Mouse (Mus musculus) gastrocnemius, postnatal 36 days (tissue): Measurements from ENCODE around the gene Slc35c1. TPM values are rescaled to one million over a fixed set of nuclear protein-coding genes. Genes with fewer than 3 reads are reported as not detected.

Source experiments
- DNase-seq, 2 experiments: peaks; one replicate each; pipeline ENCODE4 v3.0.0; 2022
- intact Hi-C: fragments of 180-260 bp; cut with DNase I; formaldehyde crosslinking; loops from one replicate; pipeline ENCODE4 v1.15.1; 2025
- total RNA-seq, 2 experiments: library from RNA; stranded (reverse); gene quantifications; 2 replicates each; pipeline ENCODE4 v1.2.3; 2021

The Slc35c1 gene
- total RNA-seq, 2 experiments from 2014 or later, result 5.0 to 6.3 TPM

DNA sequence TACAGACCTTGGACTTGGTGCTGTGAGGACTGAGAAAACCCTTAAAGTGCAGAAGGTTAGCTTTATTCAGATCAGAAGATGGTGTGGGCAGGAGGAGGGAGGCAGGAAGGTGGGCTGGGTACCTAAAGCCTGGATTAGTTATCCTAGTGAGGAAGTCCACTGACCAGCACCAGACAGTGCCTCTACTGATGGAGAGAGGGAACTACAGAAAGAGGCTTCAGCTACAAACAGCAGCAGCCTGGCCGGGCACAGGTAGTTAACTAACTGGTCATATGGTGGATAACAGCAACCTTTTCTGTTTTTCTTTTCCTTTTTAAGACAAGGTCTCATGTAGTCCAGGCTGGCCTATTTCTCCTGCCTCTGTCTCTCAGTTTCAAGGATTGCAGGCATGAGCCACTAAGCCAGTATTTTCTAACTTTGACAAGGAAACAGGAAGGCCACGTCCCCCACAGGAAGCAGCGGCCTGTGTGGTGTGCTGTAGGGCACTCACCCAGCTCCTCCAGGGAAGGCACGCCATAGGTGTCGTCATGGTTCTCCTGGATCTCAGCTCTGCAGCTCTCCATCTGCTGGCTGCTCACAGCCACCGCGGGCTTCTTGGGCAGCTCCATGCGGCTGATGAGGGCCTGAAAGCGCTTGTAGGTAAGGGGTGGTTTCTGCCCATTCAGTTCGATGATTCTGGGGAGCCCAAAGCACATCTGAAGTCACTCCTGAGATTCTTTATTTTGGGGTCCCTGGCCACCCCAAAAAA, 37.8 kb downstream of the Slc35c1 start:
- intact Hi-C loops, result no loop called here
- DNase-seq, result no peak

DNA sequence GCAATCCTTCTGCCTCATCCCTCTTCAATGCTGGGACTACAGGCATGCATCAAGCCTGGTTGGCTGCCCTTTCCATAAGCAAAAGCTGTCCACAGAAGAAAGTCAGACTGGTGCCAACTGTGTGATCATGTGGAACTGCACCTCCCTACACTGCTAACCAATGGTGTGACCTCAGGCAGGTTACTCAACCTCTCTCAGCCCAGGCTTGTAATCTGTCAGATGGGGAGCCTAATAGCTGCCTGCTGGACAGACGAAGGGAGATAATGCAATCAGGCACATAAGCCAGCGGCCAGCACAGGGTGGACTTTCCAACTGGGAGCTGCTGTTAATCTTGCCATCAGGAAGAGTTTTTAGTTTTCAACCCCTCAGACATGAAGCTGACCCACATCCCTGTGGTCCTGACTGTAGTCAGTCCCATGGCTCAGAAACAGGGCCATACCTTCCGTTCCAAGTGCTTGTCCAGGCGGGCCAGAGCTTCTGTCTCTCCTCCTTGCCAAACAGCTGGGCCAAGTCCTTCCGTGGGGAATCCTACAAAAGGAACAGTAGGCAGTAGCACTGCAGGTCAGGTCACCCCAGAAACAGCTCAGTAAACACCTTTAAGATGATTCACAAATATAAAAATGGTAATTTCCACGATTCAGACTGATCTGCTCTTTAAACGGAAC, 38.5 kb downstream of the Slc35c1 start:
- intact Hi-C loops, result no loop called here
- no peak for DNase-seq

- intact Hi-C loops, result no loop called here
- DNase-seq, result no peak
These were observed 48.6 kb downstream of the Slc35c1 start for GRCm38 (mm10) chr2:92411705-92412104.

- DNase-seq, result no peak
- intact Hi-C loops, result no loop called here
These were observed 51.9 kb downstream of the Slc35c1 start for GRCm38 (mm10) chr2:92408309-92409045.

DNA sequence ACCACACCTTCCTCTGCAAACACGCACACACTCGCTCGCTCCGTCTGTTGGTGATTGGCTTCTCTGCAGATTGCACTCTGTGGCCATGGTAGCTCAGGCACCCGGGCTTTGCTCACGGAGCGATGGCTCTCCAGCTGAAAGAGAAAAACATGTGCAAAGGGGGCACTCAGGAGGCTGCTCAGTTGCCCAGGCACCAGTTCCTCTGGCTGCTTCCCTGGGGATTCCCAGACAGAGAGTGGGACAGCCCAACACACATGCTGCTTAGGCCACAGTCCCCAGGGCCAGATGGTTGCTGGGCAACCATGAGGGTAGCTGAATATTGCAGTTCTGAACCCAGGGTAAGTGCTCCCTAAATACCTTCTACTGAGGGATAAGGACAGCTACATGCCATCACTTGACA, 54.7 kb downstream of the Slc35c1 start:
- intact Hi-C loops, result no loop called here
- no peak for DNase-seq

DNA sequence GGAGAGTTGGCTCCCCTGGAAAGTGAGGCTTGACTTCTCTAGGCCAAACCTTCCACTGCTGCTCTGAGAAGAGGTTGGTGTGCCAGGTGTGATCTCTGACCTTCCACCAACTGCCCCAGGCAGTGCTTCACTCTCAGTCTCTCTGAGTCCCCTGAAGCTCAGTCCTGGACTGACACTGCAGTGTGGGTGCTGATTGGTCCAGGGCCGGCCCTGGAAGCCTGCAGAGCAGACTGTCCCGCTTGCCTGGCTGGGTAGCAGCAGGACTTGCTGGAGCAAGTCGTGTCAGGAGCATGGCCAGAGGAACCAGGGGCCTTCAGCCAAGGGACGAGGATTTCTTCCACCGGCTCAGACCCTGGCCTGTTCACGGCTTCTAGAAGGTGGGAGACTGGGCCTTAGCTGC, 55.6 kb downstream of the Slc35c1 start:
- intact Hi-C loops, result no loop called here
- DNase-seq, result no peak

- DNase-seq, result no peak
- intact Hi-C loops, result no loop called here
These were observed 56.5 kb downstream of the Slc35c1 start for GRCm38 (mm10) chr2:92403776-92404319.

Other genes starting within 250 kb of the Slc35c1 start
- gene Pex16, start 85.9 kb downstream of the Slc35c1 start, total RNA-seq, result 10 to 100 TPM; 14.1 to 23.0 TPM
- under 1 TPM; 0.52 to 0.84 TPM for gene Large2, start 85.7 kb downstream of the Slc35c1 start, total RNA-seq
- under 1 TPM; 0.81 to 0.99 TPM for gene 1700029I15Rik, start 78.0 kb downstream of the Slc35c1 start, total RNA-seq
- gene Mapk8ip1, start 59.3 kb downstream of the Slc35c1 start, total RNA-seq, result 1 to 10 TPM; 6.9 to 7.2 TPM
- 10 to 100 TPM; 16.9 to 21.9 TPM for gene Cry2, start 26.5 kb downstream of the Slc35c1 start, total RNA-seq
- 1 to 10 TPM; 1.2 to 1.4 TPM for gene Chst1, start 139.2 kb upstream of the Slc35c1 start, total RNA-seq